Mouse (Mus musculus): ENCODE data around the gene Gm28308.

GRCm38 (mm10) chr6:52246916-52247315 is 33.8 kb upstream of the Gm28308 start:
- TF ChIP-seq CTCF (conservative IDR thresholded peaks at IDR 0.05; ENCODE audit: insufficient read depth, insufficient read length, low read depth, low read length) (no peak), POLR2A (IDR thresholded peaks at IDR 0.05; ENCODE audit: low read depth, low read length) (no peak)

All from kidney, adult 2 months (tissue).